Mouse (Mus musculus) A20 (cell line): ENCODE data around the gene Alpk1.

Experiments used
- DNase-seq: peaks from one replicate; pipeline ENCODE4 v3.0.0-alpha.2; 2011; ENCODE audit warnings: low read depth, low spot score

Alpk1 gene

DNA sequence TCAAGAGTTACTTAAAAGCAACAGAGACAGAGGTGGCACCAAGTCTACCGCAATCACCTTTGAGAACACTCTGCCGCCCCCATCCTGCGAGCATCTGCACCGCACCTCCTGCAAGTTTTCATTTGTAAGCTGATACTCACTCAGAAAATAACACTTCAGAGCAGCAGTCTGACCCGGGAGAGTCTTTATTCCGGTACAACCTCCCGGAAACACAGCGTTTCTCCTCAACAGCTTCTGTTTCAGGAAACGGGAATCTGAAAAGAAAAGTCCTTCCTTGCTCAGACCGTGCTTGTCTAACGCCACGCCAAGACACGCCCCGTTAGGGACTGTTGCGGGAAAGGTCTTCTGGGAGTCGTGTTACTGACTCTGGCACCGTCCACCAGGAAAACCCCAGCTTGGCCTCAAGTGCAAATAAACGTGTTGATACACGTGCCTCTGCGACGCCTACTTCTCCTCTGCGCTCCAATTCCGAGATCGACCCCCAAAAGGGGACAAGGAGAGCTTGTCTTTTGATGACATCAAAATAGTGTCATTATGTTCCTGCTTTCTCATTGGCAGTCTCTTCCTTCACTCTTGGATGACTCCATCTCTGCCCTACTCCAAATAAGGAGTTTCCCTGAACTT, at the start of gene Alpk1:
Gene Alpk1 (minus strand): TSS at position 507 of the 624 bp plus-strand sequence.
- DNase-seq: peak; percentile 87

DNA sequence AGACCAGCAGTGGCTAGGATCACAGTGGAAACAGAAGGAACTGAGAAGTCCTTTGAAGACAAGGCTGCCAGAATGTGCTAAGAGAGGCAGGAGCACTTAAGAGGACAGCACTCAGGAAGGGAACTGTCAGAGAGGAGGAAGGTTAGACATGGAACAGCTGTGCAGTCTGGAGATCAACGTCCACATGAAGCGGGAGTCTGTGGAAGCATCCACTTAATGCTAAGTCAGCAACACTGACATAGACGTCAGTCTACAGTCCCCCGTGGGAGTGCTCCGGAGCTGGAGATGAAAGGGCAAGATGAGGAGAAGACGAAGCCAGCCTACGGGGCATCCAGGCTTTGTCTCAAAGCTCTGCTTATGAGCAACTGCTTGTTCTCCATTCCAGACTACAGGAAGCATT, 46.8 kb upstream of the Alpk1 start:
- DNase-seq: no peak

DNA sequence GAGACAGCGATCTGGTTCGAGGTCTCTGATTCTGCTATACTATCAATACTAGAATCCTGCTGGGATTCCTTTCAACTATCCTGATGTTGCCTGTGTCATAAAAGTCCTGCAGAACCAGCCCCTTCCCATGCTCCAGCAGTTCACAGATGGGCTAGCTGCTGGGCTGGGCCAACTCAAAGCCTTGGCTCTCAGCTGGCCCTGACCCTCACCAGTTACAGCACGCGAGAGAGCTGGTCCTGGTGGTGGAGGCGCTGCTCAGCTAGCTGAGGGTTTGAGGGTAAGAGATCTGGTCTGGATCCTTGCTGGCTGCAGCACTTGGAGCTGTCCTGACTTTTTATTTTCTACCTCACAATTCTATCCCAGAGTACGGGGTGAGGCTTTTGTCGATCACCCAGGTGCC, 46.2 kb upstream of the Alpk1 start:
- DNase-seq: no peak

DNA sequence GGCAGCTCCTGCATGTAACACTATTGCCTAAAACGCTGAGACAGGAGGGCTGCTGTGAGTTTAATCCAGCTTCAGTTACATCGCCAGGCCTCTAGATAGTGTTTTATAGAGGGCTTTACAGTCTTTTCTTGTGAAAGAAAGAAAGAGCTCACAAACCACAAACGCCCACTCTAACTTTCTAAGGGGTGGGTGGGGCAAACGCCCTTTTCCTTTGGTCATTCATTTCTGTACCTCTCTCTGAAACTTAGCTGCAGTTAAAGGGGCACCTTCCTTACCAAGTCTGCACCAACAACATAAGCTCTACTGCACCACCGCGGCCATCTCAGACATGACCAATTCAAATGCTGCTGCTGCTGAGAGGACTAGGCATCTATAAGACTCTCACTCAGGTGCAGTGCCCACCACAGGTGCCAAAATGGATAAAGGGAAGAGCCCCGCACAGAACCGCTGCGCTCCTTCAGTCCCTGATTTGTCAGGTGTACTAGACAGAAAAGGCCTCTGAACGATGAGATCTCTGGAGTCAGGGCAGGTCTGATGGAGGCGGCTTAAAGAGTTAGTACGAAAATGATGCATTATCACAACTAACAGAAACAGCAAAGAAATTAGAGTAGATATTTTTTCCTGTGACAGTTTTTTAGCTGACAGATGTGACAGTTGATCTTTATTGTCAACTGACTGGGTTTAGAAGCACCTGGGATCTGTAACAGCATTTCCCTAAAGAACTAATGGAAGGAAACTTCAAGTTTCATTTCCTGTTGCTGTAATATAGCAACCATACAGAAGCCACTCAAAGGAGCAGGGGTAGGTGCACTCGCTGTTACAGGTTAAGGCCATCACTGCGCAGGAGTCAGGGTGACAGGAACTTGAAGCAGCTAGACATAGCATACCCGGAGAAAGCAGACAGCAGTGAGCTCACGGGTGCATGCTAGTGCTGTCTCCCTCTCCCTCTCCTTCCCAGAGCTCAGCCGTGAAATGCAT, 43.8 kb upstream of the Alpk1 start:
- peak; percentile 80 for DNase-seq

DNA sequence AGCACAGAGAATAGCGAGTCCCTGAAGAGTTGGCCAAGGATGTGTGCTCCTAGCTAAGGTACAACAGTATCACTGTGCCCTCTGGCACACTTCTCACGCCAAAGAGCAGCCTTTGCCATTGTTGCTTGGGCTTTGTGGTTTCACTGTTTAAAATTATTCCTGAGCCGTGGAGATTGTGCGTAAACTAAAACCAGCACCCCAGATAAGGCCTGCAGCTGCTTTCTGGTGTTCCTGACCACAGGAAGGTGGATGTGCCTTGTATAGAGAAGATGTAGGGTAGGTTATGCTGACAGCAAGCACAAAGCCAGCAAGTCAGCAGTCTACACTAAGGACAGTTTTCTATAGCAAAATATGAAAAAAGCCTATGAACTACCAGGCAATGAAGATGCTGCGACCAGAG, 40.9 kb upstream of the Alpk1 start:
- no peak for DNase-seq

DNA sequence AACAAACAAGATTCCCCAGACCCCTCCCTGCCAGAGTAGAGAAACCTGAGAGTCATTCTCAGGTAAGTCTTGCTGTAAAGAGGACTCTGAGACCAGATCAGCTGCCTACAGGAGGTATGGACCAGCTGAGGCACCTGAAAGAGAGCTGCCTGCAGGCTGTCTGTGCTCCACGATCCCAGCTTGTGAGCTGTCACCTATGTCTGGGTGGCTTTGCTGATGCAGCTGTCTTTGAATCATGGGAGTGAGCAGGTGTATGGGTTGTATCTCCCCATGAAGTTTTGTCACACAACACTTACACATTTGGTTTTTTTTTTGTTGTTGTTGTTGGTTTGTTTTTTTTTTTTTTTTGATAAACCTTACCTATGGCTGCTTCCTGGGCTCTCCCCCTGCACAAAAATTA, 40.1 kb upstream of the Alpk1 start:
- DNase-seq: no peak

DNA sequence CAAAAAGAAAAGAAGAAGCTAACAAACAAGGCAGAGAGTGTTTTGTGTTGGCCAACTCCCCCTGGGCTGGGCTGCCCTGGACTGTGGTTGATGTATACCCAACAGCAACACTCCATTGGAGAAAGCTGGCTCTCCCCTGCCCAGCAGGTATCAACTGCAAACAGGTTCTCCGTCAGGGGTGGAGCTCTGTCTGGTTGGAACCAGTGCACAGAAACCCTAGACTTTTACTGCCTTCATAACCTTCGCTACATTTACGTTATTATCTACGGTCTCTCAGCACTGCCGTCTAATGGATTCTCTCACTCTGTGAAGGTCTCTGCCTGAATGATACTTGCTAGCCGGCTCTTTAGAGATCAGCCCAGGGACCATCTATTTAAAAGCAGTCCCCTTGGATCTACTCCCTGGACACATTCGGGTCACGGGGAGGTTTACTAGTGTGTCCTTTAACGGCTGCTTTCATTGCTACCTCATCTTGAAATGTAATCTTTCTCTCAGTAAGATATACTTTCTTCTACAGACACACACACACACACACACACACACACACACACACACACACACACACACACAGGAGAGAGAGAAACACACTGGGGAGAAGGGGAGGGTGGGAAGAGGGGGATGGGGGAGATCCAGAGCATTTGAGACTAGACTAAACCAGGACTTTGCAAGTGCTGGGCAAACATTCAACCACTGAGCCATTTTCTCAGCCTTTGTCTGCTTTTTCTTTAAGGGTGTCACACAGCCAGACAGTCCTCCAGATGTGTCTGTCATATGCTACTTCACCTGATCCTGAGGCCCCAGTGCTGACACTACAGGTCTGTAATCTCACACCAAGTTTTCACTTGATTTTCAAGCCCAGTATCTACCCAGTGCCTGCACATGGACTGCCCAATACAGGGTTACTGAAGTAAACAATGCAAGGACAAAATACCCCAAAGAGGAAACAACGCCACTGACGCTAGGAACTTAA, 38.7 kb upstream of the Alpk1 start:
- DNase-seq: no peak

DNA sequence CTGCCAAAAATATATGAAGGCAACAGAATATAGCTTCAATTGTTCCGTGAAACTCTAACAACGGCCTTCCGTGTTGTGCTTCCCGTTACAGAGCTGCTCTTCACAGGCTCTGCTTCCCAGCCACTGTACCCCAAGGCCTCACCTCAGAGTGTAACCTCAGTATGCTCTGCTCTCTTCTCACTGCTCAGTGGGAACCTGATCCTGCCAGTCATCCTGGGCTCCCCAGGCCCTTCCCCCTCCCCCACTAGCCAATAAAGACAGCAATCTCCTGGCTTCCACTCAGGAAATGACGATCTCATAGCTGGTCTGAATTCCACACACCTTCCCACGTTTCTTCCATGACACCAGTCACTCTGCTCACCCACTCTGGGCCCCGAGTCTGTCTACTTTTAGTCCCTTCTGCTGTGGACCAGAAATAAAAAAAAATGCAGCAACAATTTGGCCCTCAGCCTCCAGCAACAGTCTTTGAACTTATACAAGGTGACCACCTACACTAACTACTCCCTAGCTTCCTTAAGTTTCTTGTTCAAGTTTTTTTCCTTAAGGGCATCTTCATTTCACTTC, 36.9 kb upstream of the Alpk1 start:
- no peak for DNase-seq

DNA sequence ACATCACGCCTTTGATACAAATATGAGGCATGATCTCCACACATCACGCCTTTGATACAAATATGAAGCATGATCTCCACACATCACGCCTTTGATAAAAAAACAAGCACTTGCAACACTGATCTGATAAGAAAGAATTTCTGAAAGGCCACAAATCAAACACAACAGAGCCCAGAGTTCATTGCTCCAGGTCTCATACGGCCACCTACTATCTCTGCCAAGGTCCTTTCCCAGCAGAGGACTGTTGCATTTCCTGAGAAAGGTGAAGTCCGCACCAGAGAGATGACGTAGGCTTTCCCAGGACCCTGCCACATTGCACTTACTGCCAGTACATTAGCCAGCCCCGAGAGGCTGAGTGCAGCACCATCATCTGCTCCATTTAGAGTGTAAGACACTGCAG, 28.8 kb upstream of the Alpk1 start:
- no peak for DNase-seq

DNA sequence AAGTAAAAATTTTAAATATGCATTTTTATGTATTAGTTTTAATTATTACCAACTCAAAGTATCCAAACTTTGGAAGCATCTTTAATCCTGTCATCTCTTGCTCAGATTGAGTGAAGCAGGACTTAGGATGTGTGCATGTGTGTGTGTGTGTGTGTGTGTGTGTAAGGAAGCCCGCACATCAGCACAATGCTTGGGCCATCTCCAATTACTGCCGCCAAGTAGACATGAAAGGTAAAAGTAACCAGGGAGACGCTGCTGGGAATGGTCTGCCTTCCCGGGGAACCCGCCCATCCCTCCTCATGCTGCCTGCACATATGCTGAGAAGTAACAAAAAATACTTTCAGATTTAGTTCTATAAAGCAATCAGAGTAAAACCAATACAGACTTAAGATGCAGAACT, 27.5 kb upstream of the Alpk1 start:
- DNase-seq: no peak

DNA sequence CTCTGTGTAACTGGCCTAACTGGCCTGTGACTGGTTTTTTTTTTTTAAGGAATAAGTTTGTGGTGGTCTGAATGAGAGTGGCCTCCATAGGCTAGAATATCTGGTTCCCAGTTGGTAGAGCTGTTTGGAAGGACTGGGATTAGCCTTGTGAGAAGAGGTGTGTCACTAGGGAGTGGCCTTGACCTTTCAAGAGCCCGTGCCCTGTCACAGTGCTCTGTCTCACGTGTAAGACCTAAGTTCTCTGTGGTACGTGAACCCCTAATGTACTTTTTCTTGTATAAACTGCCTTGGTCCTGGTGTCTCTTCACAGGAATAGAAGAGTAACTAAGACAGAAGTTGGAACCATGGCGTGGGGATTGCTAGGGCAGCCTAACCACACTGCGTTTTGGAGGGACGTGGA, 25.7 kb upstream of the Alpk1 start:
- DNase-seq: no peak

DNA sequence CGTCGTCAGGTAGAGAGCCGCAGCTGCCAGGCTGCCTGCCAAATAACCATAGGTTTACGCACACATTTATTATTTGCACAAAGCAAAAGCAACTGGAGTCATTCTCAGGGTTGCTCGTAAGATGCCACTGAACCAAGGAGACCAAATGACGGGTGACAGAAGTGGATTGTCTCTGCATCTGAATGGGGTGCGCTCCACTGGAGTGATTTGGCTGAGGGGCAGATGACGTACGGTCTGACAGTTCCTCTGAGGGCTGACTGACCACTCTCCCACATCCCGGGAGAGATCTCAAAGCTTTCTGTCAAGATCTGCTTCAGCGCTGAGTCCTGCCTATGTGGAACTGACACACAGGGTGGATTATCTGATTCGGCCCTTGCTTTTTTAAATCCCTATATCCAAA, 24.7 kb upstream of the Alpk1 start:
- no peak for DNase-seq

DNA sequence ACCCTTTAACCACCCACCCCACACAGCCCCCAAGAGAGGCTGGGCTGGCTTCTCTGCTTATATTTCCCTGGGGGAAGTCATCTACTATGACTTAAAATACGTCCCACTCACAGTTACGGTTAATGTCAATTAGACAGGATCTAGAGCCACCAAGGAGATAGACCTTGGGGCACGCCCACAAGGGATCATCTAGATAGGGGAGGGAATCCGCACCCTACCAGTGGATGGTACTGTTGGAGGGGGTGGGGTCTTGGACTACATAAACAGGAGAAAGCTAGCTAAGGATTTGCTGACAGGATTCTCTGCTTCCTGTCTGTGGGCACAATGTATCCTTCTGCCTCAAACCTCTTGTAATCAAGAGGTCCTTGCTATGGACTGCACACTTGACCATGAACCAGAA, 24.1 kb upstream of the Alpk1 start:
- no peak for DNase-seq

DNA sequence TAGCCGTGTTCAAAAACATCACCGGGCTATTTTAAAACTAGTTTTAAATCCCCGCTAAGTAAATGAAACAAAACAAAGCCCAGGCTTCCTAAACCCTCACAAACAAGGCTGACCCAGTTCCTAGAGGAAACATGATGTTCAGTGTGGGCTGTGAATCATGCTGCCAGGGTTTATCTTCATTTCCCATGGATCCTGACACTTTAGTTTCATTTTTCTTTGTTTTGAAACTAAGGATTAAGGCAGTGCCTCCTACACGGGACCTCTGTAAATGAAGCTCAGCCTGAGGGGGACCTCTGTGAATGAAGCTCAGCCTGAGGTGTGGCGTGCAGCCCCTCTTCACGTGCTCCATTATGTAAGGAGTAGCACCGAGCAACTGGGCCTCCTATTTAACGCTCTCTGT, 22.5 kb upstream of the Alpk1 start:
- DNase-seq: no peak

DNA sequence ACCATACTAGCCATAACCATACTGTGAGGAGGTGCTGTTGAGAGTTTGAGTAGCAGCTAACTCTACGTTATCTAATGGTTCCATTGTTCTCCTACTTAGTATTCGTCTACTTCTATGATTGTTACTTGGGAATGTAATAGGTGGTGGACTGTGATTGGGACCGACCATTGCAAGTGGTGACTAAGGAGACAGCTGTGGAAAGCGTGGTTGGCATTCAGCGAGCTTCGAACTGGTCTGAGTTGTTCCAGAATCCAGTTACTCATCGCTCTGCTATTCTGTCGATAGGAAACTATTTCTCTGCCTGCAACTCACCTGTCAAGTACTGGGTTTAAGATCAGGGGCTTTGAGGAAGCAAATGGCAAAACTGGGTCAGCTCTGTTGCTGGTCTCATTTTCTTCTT, 20.8 kb upstream of the Alpk1 start:
- no peak for DNase-seq

DNA sequence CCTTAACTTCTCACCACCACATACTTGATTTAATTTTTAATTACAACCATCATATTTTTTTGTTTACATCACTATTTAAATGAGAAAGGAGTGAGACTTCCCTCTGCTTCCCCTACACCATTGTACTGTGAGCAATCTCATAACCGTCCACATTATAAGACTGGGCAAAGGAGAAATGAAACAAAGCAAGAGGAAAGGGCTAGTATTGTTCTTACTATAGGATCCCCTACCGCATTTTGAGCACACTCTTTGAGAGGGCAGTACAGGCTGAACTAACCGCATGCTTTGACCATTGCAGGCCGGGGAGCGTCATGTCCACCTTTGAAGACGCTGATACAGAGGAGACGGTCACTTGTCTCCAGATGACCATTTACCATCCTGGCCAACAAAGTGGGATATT, 15.9 kb upstream of the Alpk1 start:
- peak; percentile 69 for DNase-seq

DNA sequence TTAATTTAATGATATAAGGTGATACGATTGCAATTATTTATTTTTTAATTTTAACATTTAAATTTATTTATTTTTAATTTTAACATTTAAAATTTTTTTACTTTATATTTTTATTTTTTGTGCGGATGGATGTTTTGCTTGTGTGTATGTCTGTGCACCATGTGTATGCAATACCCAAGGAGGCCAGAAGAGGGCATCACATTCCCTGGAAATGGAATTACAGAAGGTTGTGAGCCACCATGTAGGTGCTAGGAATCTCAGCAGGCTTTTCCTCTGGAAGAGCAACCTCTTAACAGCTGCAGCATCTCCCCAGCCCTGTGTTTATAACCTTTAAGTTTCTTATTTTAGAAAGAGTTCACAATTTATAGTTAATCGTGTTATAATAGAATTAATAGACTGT, 15.4 kb upstream of the Alpk1 start:
- no peak for DNase-seq

DNA sequence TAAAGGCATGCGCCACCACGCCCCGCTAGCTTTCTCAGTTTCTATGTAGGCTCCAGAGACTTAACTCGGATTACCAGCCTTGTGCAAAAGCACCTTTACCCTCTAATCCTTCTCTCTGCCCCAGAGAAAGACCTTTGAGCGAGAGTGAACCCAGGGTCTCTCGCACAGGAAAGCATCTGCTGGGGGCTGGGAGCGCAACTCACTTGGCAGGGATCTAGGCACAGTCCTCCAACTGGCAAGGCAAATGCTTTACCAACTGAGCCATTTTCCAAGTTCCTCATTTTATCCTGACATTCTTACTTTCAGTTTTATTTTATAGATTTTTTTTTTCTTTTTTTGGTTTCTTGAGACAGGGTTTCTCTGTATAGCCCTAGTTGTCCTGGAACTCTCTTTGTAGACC, 12.7 kb upstream of the Alpk1 start:
- no peak for DNase-seq

DNA sequence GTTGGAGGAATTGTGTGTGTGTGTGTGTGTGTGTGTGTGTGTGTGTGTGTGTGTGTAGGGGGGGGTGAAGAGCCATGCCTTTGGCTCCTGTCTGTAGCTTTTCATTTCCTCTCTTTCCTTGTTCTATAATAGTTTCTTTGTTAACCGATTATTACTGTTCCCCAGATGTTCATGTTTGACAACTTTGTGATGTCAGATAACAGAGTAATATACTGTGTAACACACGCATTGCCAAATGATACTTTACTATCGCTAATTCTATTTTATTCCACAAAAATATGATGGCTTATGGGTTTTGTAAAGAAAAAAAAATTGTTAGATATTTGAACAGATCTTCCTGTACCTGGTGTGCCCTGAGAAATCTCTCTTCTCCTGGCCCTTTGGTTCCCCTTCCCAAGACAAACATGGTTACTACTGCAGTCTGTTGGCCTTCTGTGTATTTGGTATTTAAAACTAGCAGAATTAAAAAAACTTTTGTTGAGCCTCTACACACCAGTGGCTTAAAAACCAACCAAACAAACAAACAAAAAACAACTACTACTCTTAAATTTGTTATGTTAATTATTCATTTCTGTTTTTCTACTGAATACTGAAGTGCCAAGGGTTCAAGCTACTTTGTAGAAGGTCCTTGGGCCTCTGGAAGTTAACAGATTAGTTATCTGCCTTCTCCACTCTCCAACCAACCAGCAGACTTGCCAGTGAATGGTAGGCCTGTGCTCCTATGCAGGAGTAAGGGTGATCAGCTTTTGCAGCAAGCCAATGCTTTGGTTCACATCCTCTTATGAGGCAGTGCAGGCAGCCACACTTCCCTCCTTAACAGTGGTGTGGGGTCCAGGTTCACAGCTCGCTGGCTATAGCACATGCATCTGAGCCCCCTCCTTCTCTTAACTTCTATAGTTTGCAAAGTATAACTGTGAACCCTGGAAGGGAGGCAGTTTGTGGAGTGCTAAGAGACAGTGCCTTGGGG, 11.6 kb upstream of the Alpk1 start:
- peak; percentile 51 for DNase-seq

DNA sequence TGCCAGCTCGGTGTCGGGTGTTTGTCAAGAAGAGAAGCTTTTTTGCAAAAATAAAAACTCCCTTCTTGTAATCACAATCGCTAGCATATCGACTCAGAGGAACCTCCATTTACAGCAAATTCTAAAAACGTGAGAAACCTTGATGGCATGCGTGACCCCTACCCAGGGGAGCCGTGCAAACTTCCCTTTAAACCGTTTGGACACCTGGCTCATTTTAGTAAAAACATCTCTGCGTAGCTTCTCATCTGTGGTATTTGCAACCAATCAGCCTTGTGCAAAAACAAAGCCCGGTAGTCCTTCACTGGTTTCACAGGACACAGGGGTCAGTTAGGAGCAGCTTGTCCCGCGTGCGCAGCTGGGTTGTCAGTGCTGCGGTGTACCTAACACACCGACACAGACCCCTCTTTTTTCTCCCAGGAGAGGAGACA, 10.7 kb upstream of the Alpk1 start:
- DNase-seq: peak; percentile 79
